Mouse (Mus musculus) thymus, adult 2 months (tissue): Measurements from ENCODE around the gene 1700003E16Rik. TPM values are rescaled to one million over a fixed set of nuclear protein-coding genes. Genes with fewer than 3 reads are reported as not detected.
A peak's percentile ranks its signal among the peaks of the same experiment; 100 is the strongest.

Experiments
- DNase-seq: peaks from one replicate; pipeline ENCODE4 v3.0.0; 2021
- H3K27ac ChIP-seq: fragments of 200-500 bp; 2 replicates; pipeline ENCODE4 v1.5.1; 2012; ENCODE audit warnings: low read length, control low read depth; ENCODE audit not compliant: control insufficient read depth, insufficient read depth
- H3K27me3 ChIP-seq: fragments of 200-500 bp; 2 replicates; pipeline ENCODE4 v1.6.1; 2012; ENCODE audit warnings: mild to moderate bottlenecking, low read length, moderate library complexity, mixed read lengths; ENCODE audit not compliant: control insufficient read depth, insufficient read depth
- H3K36me3 ChIP-seq: fragments of 200-500 bp; 2 replicates; pipeline ENCODE4 v1.6.1; 2012; ENCODE audit warnings: mild to moderate bottlenecking, low read length, moderate library complexity; ENCODE audit not compliant: control insufficient read depth, insufficient read depth
- H3K4me1 ChIP-seq: fragments of 200-500 bp; replicated peaks from 2 replicates; pipeline ENCODE4 v1.6.1; 2012; ENCODE audit warnings: low read length; ENCODE audit not compliant: control insufficient read depth, insufficient read depth
- H3K4me3 ChIP-seq: fragments of 200-500 bp; 2 replicates; pipeline ENCODE4 v1.5.1; 2012; ENCODE audit warnings: mild to moderate bottlenecking, low read length, control low read depth, moderate library complexity; ENCODE audit not compliant: control insufficient read depth, insufficient read depth
- CTCF ChIP-seq: fragments of 200-500 bp; IDR thresholded peaks from 2 replicates; pipeline ENCODE4 v1.5.1; 2012; ENCODE audit warnings: mild to moderate bottlenecking, control low read depth, low read length, moderate library complexity, borderline replicate concordance; ENCODE audit not compliant: control insufficient read depth, poor library complexity, insufficient read depth; ENCODE audit errors: extremely low read depth
- POLR2A ChIP-seq: fragments of 200-500 bp; IDR thresholded peaks from 2 replicates; pipeline ENCODE4 v1.6.1; 2012; ENCODE audit warnings: mild to moderate bottlenecking, low read length, control low read depth, moderate library complexity; ENCODE audit not compliant: control insufficient read depth, poor library complexity, insufficient read depth; ENCODE audit errors: extremely low read depth
- WGBS: fragments of 180-500 bp; shearing (Covaris S2); methylation state at CpG from one replicate; pipeline ENCODE4 v1.1.7; 2018; 5-methylcytosine and 5-hydroxymethylcytosine counted together
- polyA plus RNA-seq: library from polyadenylated mRNA; depleted of rRNA; stranded (reverse); fragments of >200 nt; gene quantifications from 2 replicates; pipeline ENCODE4 v1.2.3, GENCODE M21; 2012

The 1700003E16Rik gene
- polyA plus RNA-seq, 1 experiment = 0.38 TPM

GRCm38 (mm10) chr6:83119734-83120051 lies 36.5 kb upstream of the 1700003E16Rik start:
- H3K4me3 ChIP-seq = no peak overlapping the region
- no peaks in the 10 kb centered on the region for H3K36me3 ChIP-seq

GRCm38 (mm10) chr6:83120930-83121862 lies 35.0 kb upstream of the 1700003E16Rik start, which contains the start of gene Wbp1:
TSS of gene Wbp1 (minus strand) at chr6:83121559.
- peak within 1 kb of the TSS; percentile 89 for H3K4me3 ChIP-seq
- H3K4me1 ChIP-seq = peaks cover 36% of the 10 kb centered on the region
- H3K36me3 ChIP-seq = no peaks in the 10 kb centered on the region
- 1% methylated on average over 38 of the region's 38 CpGs for WGBS
- peak; percentile 91 for TF ChIP-seq POLR2A
- TF ChIP-seq CTCF = peak; percentile 62; the same call in 1 of the 2 replicates
- DNase-seq = peak; percentile 94
- H3K27me3 ChIP-seq = no peaks in the 10 kb centered on the region
- H3K27ac ChIP-seq = peak within 1 kb of the TSS; percentile 70

More at GRCm38 (mm10) chr6:83119734-83120051, 36.5 kb upstream of the 1700003E16Rik start:
- Histone ChIP-seq H3K27me3 (no peaks in the 10 kb centered on the region), H3K4me1 (peaks cover 40% of the 10 kb centered on the region), H3K27ac (no peak overlapping the region)
- WGBS = 17% methylated on average over 7 of the region's 7 CpGs
- TF ChIP-seq CTCF = no peak
- no peak for TF ChIP-seq POLR2A
- DNase-seq = no peak

- Histone ChIP-seq H3K36me3 (no peaks in the 10 kb centered on the region), H3K27ac (peak overlapping the region; percentile 70), H3K4me3 (peak overlapping the region; percentile 89), H3K4me1 (peaks cover 30% of the 10 kb centered on the region), H3K27me3 (no peaks in the 10 kb centered on the region)
- TF ChIP-seq CTCF (no peak), POLR2A (no peak)
- WGBS = 4% methylated on average over 49 of the region's 52 CpGs
- DNase-seq = no peak
Observed at GRCm38 (mm10) chr6:83121863-83122710, 34.1 kb upstream of the 1700003E16Rik start.

GRCm38 (mm10) chr6:83122961-83123360 lies 33.2 kb upstream of the 1700003E16Rik start:
- DNase-seq = no peak
- Histone ChIP-seq H3K4me1 (peaks cover 30% of the 10 kb centered on the region), H3K4me3 (no peak overlapping the region)

GRCm38 (mm10) chr6:83124851-83125312 lies 31.3 kb upstream of the 1700003E16Rik start:
- WGBS = under 1% methylated on average over 30 of the region's 30 CpGs
- TF ChIP-seq POLR2A = 0 out of 2 replicates have a peak, but pooled peaks have one; percentile 18
- TF ChIP-seq CTCF = 0 out of 2 replicates have a peak, but pooled peaks have one; percentile 40
- peak; percentile 90 for DNase-seq
- Histone ChIP-seq H3K27ac (no peak overlapping the region), H3K4me3 (peak overlapping the region; percentile 99), H3K27me3 (no peaks in the 10 kb centered on the region), H3K4me1 (peaks cover 21% of the 10 kb centered on the region), H3K36me3 (no peaks in the 10 kb centered on the region)

More at GRCm38 (mm10) chr6:83122961-83123360, 33.2 kb upstream of the 1700003E16Rik start:
- Histone ChIP-seq H3K36me3 (no peaks in the 10 kb centered on the region), H3K27ac (no peak overlapping the region), H3K27me3 (no peaks in the 10 kb centered on the region)
- 95% methylated on average over 5 of the region's 5 CpGs for WGBS
- TF ChIP-seq POLR2A (no peak), CTCF (no peak)

- no peak for DNase-seq
- WGBS = 45% methylated on average over 5 of the region's 5 CpGs
- no peak within 1 kb of the TSS for H3K27ac ChIP-seq
- peaks cover 17% of the 10 kb centered on the region for H3K4me1 ChIP-seq
- no peaks in the 10 kb centered on the region for H3K27me3 ChIP-seq
- H3K4me3 ChIP-seq = peak within 1 kb of the TSS; percentile 99
- no peak for TF ChIP-seq CTCF
- no peak for TF ChIP-seq POLR2A
- H3K36me3 ChIP-seq = no peaks in the 10 kb centered on the region
Observed at GRCm38 (mm10) chr6:83125331-83125730, 30.9 kb upstream of the 1700003E16Rik start, which contains the start of gene Ino80b. TSS of gene Ino80b (minus strand) at chr6:83125431.
